Mouse (Mus musculus) T-helper 1 cell (primary cell): Measurements from ENCODE around the gene Wbp2nl.

Experiments used
- in situ Hi-C: fragments of 300-600 bp; cut with MboI, MseI; formaldehyde crosslinking; loops from one replicate; pipeline ENCODE4 v1.15.1; 2025; ENCODE audit warnings: high pct_unique_total_duplicates

Wbp2nl gene

GRCm38 (mm10) chr15:82317839-82318238 is 19.1 kb downstream of the Wbp2nl start:
- in situ Hi-C loops = no loop called here

GRCm38 (mm10) chr15:82319613-82320012 is 20.9 kb downstream of the Wbp2nl start:
- in situ Hi-C loops = loop anchor here (10.0 kb wide), 1 partner anchor 675 kb away; no protein-coding TSS in a partner anchor

DNA sequence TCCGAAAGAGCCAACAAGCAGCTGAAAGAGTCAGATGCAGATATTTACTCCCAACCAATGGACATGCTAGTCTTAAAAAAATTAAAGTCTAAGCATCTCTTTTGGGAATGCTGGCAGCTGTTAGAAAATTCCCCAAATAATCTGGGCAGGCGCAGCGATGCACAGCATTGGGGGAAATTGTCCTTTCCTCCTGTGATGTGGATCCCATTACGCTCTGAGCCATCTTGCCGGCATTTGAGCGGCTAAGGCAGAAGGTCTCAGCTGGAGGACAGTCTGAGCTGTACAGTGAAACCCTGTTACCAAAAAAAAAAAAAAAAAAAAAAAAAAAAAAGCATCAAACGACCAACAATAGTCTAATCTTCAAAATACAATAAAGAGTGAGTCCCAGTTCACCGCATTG is 23.4 kb downstream of the Wbp2nl start:
- in situ Hi-C loops = loop anchor here (10.0 kb wide), 1 partner anchor 677 kb away; no protein-coding TSS in a partner anchor

- in situ Hi-C loops = loop anchor here (10.0 kb wide), 1 partner anchor 681 kb away; no protein-coding TSS in a partner anchor
Measured at GRCm38 (mm10) chr15:82325382-82325781, 26.6 kb downstream of the Wbp2nl start.

- in situ Hi-C loops = no loop called here
Measured at GRCm38 (mm10) chr15:82335194-82335593, 36.4 kb downstream of the Wbp2nl start.

DNA sequence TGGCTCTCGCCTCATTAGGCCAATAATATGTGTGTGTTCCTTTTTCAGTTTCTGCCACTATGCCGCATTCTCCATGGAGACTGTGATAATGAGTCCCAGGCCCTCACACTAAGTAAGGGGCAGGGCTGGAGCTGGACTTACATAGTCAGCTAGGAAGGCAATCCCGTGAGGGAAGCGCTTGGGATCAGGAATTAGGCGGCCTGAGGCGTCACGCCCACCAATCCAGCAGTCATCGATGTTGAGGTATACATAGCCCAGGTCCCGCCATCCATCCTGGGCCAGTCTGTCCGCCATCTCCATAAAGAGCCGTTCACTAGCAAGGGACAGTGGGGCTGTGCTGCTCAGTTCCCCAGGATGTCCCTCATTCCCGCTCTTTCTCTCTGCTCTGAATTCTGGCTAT is 37.9 kb downstream of the Wbp2nl start:
- in situ Hi-C loops = no loop called here

DNA sequence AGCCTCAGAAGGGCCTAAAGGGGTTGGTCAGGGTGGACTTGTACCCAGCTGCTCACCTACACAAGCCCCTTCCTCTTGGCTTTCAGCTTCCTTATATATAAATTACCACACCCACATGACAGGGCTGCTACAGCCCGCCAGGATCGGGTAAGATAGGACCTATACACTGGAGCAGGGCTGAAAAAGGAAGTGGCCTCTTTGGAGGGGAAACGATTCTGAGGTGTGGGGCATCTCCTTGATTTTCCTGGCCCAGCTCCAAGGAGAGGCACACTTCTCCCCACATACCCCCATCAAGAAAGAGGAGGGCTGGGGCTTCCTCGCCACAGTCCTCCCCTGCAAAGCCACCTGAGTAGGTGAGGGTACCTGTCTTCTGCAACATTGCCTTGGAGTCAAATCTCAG is 39.1 kb downstream of the Wbp2nl start:
- in situ Hi-C loops = no loop called here

- in situ Hi-C loops = no loop called here
Measured at GRCm38 (mm10) chr15:82338593-82339112, 39.9 kb downstream of the Wbp2nl start, which contains the start of the genes Naga, Pheta2 and Smdt1. Naga (minus strand) TSS chr15:82338925. Pheta2 (plus strand) TSS chr15:82338942. Smdt1 (plus strand) TSS chr15:82338959.

DNA sequence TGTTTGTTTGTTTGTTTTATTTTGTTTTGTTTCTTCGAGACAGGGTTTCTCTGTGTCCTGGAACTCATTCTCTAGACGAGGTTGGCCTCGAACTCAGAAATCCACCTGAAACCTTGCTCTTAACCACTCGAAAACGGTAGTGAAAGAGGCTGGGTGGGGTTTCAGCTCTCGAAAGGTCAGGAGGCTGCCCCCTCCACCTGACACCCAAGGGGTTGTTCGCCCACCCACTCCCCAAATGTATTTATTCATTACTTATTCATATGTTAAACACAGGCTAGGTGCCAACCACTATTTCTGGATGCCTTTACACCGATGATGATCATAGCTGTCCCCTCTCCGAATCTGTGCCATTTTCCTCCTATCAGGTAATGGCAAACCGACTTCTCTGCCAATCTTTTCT is 40.4 kb downstream of the Wbp2nl start:
- in situ Hi-C loops = no loop called here

DNA sequence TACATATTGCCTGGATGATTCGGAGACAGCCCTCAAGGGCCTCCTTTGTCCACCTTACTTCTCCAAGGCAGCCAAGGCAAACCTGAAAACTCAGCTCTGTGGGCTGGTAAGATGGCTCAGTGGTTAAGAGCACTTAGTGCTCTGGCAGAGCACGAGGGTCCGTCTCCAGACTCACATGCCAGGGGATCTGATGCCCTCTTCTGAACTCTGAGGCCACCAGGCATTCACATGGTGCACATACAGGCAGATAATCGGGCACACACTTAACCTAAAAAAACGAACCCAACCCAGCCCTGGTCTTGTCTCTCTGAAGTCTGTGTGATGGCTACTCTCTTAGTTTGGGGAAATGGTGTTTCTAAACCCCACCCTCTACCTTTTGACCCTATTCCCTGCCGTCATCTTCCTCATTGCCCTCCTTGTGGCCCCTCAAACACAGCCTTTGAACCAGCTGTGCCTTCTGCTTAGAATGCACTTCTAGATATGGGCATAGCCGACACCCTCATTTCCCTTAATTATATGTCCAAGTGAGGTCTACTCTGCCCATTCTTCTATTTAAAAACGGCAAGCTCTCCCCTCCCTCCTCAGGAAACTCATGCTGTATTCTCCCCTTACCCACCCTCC is 41.0 kb downstream of the Wbp2nl start:
- in situ Hi-C loops = no loop called here

- in situ Hi-C loops = no loop called here
Measured at GRCm38 (mm10) chr15:82340414-82341035, 41.8 kb downstream of the Wbp2nl start.

- in situ Hi-C loops = no loop called here
Measured at GRCm38 (mm10) chr15:82341036-82341501, 42.3 kb downstream of the Wbp2nl start.

DNA sequence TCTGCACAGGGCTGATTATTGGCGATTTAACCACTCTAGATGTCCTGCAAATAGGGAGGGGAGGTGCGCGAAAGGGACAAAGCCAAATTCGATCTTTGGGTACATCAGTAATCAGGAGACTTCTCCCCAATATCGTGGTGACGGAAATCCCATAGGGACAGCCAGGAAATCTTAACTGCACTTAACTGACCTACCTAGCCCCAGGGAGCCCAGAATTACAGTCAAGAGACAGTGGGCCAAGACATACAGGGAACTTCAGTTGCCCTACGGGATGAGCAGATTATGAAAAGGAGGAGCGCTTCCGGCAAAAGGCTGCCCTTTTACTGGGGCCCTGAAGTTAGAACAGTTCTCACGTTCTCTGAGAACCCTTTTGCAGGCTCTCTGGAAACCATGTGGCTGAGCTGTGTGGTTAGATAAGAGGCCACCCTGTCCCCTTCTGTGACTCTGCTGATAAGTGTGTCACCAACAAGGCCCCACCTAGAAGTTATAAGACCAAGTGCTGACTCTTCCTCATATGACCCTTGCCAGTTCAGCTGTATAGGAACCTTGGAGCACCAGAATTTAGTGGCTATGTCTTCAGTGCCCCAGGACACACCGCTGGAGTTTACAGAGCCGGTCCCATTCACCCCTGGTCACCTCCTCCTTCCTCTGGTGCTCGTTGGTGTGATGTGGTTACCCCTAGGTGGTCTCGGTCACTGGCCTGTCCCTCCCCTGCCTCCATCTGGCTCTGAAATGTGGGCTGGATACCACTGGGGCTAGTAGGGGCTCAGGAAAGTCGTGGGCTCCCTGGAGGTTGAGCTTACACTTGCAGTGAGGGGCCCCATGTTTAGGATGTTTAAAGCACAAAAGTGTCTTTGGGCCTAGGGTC is 43.2 kb downstream of the Wbp2nl start:
- in situ Hi-C loops = no loop called here

DNA sequence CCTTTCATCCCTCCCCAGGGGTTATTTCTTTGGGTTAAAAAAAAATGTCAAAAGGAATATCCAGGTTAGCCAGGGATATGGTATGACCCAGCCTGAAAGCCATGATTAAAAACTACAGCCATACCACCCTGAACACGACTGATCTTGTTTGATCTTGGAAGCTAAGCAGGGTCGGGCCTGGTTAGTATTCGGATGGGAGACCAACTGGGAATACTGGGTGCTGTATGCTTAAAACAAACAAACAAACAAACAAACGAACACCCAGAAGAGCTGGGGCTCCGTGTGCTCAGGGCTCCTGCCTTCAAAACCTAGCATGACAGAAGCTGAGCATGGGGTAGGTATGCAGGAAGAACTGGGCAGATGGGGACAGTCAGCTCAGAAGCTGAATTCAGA is 43.8 kb downstream of the Wbp2nl start:
- in situ Hi-C loops = no loop called here

DNA sequence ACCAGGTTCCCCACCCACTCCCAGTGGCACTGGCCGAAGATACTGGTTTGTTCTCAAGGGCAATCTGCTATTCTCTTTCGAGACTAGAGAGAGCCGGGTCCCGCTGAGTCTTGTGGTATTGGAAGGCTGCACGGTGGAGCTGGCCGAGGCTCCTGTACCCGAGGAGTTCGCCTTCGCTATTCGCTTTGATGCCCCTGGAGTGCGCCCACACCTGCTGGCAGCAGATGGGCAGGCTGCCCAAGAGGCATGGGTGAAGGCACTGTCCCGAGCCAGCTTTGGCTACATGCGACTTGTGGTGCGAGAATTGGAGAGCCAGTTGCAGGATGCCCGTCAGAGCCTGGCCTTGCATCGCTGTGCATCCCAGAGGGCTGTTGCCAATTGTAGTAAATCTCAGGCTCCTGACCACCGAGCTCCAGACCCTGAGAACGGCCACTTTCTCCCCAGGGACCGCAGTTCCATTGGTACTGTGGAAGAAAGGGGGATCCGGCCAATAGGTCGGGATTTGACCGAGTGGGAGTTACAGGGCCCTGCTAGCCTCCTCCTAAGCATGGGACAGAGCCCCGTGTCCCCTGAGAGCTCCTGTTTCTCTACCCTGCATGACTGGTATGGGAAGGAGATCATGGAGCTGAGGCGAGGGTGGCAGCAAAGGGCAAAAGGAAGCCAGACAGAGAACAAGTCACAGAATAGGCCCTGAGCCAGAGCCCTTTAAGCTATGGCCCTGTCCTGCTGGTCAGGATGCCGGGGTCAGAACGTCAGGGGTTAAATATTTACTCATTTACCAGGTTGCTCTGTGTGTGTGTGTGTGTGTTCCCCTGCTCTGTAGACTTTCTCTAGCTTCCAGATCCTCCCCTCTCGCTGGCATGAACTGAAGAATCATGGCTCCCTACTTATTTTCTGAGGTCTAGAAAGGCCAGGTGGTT is 44.9 kb downstream of the Wbp2nl start:
- in situ Hi-C loops = no loop called here

- in situ Hi-C loops = no loop called here
Measured at GRCm38 (mm10) chr15:82344971-82345370, 46.2 kb downstream of the Wbp2nl start.

DNA sequence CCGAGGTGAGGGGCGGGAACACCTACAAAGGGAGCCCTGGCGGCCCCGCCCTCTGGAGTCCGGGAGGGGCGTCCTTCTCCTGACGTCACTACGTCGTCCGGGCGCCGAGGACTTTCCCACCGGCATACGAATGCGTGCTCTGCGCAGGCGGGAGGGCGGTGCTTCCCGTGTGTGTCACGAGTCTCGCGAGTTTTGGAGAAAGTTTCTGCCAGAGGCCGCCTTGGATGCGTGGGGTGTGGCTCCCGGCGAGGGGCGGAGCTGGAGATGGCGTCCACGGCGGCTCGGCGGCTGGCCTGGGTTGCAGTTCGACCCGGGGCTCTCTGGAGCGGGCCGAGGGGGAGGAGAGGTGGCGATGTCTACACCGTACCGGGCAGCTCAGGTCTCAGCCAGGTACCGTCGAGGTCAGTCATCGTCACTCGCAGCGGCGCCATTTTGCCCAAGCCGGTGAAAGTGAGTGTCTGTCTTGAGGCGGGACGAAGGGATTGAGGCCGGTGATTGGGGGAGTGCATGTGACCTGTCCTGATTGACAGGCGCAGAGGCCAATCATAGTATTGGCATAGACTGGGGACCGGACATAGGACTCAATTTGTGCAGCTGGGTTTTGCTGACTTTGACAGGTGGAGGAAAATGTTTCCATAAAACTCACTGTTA is 47.2 kb downstream of the Wbp2nl start:
- in situ Hi-C loops = no loop called here

GRCm38 (mm10) chr15:82346580-82347302 is 48.0 kb downstream of the Wbp2nl start:
- in situ Hi-C loops = no loop called here

GRCm38 (mm10) chr15:82347303-82347676 is 48.5 kb downstream of the Wbp2nl start:
- in situ Hi-C loops = no loop called here

DNA sequence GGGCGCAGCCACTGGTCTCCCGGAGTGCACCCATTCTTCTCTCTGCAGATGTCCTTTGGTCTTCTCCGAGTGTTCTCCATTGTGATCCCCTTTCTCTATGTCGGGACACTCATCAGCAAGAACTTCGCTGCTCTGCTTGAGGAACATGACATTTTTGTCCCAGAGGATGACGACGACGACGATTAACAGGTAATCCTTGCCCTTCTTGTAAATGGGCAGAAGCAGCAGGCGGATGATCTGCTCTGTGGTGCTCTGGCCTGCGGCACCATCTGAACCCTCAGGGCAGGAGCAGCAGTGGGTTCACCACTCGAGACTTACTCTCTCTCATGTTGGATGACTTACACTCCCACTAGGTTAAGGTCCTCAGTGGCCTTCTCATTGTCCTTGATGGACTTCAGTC is 49.1 kb downstream of the Wbp2nl start:
- in situ Hi-C loops = no loop called here
